Mouse (Mus musculus) adrenal gland, postnatal 36 days (tissue): ENCODE data around the gene Astn2. TPM values are rescaled to one million over a fixed set of nuclear protein-coding genes. Genes with fewer than 3 reads are reported as not detected.

Source experiments
- DNase-seq, 2 experiments: peaks; one replicate each; pipeline ENCODE4 v3.0.0; 2021; ENCODE audit warnings: mixed read lengths in 1 of 2
- total RNA-seq, 2 experiments: library from RNA; stranded (reverse); gene quantifications; 2 replicates each; pipeline ENCODE4 v1.2.3; 2021

The Astn2 gene
- total RNA-seq, 2 experiments from 2014 or later: 1.6 to 1.7 TPM

DNA sequence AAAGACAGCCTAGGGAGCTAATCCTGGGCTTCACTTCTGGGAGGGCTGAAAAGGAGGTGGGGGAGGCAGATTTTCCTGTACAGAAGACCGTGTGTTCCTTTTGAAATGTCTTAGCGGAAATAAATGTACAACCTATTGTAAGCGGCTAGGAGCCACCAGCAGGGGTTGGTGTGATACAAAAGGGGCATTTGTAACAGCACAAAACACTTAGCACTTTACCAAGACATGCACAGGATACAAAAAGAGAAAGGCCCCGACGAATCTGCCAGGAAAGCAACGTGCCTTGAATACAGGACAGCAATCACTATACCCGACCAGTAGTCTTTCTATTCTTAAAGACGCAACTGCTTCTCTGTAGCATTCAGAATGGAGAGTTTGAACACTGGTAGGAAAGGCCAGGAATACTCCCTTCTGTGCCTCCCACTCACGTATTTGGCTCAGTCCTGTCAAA lies 564.8 kb downstream of the Astn2 start:
- DNase-seq: no peak

DNA sequence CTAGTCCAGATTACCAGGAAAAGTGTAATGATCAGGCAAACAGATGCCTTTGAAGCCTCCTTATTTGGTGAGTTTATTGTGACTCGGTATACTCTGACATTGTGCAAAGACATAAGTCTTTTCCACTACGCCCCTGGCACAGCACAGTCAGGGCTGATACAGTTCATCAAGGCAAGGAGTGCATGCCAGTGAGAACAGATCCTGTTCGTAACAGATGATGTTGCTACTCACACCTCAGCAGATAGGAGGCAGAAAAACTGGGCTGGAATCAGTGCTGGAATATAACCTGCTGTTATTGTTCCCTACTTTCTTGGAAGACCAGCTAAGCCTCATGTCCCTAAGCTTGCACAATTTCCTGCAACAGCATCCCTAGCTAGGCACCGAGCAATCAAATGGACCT lies 565.6 kb downstream of the Astn2 start:
- no peak for DNase-seq

DNA sequence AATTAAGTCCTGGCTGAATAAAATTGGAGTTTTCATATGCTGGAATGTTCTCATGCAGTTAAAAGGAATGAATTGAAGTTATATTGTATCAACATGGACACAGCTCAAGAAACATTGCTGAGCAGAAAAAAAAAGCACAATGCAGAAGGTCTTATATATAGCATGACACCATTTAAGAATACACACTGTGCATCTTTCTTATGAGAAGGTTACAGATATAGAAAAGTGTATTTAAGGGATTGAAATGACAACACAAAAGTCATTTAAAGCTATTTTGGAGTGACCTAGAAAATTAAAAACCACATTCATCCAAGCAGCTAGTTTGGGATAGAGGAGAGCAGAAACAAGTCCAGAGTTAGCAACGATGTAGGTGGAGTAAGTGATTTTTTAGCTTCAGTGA lies 571.4 kb downstream of the Astn2 start:
- DNase-seq: no peak

DNA sequence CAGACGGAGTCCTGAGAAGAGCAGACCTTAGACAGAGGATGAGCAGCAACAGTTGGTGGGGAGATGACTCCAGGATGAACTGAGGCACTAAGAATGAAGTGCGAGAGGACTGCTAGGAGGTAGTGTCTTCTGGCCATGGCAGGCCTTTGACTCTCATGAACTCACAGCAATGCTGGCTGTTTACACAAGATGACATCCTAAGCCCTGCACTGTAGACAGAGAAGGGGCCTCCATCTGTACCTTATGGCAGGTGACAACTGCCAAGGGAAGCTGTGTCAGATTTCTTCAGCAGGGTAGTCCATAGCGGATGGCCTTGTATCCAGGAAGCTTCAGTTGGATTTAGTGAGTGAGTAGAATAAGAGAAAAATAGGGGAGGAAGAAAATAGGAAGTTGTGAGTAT lies 572.5 kb downstream of the Astn2 start:
- DNase-seq: no peak

DNA sequence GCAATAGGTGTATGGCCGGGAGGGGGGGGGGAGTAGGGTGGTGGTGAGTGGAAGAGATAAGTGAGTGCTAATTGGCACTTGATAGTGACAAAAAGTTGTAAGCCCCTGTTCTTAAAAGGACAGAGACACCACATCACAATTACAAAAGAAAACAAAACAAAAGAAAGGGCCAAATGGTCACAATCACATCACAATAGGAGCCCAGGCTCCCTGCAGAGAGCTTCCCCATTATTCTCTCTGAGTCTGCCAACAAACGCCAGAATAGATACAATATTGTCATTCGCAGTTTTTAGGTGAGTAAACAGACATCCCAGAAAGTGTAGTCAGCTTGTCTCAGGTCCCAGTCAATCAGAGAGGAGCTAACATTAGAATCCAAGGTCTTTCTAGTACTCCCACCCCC lies 573.9 kb downstream of the Astn2 start:
- no peak for DNase-seq

DNA sequence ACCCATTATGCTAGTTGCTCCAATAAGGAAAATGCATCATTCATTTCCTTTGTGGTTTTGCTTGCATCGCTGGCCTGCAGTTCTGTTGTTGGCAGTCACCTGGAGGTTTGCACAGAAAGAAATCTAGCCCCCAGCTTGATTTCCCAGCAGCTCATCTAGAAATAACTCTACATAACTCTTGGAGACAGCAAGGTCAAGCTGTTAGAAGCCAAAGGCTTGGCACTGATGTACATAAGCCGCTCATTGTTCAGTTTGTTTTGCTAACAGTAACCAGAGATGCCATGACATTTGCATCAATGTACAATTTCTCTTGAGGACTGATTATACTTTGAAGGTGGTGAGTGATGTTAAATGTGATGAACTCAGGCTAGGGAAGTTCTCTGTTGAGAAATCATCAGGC lies 583.3 kb downstream of the Astn2 start:
- no peak for DNase-seq

DNA sequence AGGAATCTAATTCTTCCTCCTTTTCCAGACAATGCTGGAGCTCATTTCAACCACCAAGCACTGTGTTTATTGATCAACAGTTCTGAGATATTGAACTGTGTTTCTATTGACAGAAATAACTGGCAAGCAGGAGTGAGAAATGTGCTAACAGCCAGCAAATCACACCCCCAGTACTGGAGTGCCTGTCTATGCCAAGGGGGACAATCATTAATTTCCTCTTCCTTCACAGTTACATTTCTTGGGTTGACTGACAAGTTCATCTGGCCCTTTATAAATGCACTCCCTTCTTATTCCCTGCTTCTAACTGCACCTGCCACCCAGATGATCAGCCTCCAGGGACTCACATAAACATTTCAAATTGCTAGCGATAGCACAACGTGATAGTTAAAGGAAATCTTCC lies 584.2 kb downstream of the Astn2 start:
- DNase-seq: no peak

DNA sequence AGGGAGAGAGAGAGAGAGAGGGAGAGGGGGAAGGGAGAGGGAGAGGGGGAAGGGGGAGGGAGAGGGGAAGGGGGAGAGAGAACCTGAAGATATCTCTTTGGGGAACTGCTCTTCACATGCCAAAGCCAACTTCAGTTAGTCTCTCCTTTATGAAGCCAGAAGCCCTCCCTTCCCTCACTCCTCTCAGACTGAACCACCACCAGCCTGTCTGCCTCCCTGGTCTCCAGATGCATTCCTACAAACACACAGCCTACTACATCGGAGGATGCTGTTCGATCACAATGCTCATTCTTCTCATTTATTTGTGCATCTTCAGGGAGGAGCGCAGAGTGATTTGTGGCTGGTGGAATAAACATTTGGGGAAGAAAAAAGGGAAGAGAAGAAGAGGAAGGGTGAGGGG lies 584.6 kb downstream of the Astn2 start:
- DNase-seq: no peak

DNA sequence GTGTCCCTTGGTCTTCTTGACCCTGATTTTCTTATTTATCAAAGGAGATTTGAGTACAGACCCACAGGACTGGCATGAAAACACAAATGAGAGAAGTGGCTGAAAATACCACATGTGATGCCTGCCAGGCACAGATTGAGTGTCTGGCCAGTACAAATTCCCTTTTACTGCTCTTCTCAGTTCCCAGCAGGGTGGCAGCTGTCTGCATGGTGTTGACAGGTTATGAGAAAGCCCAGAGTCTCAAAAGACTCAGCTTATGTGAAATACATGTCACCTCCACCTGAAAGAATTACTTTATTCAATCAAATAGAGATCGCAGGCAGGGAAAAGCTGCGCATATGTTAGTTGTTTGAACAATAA lies 590.3 kb downstream of the Astn2 start:
- DNase-seq: no peak

DNA sequence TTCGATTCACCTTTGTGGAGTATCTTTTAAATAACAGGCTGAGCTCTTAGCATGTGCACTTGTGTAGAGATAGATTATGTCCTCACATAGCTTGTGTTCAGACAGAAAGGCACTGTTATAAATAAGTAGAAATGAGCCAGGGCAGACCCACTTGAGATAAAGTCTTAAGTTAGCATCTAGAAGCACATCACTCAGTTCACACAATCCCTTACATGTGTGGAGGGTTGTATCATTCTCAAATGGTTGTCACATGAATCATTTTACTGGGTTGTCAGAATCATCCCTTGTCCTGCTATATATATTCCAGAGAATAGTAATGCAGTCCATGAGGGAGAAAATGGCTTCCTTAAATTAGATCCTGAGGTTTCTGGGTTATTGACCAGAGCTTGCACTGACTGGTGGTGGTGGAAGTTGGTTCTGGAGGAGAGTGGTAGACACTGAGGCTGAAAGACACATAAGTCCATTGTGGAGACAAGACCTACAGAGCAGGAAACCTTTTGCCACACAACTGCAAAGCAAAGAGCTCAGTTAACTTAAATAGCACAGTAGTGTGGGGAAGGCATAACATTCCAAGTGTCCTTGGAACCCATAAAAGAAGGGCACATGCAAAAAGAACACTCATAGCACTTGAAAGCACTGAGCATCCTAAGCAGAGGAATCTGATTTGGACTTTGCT lies 590.8 kb downstream of the Astn2 start:
- DNase-seq: no peak

DNA sequence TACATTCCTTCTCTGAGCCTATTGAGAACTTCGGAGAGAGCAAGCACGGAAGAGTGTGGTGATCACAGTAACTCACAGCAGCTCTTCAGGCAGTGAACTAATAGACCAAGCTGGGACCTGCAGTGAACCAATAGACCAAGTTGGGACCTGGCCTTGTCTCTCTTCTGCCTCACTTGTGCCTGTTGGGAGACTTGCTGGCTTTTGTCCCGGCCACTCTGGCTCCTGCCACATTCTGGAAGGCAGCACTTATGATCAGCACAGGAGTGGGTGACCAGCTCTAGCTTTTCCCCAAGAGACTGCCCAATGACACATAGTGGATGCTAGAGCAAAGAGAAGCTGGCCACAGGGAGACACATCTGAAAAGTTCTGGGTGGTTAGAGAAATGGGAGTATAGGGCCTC lies 597.1 kb downstream of the Astn2 start:
- no peak for DNase-seq

DNA sequence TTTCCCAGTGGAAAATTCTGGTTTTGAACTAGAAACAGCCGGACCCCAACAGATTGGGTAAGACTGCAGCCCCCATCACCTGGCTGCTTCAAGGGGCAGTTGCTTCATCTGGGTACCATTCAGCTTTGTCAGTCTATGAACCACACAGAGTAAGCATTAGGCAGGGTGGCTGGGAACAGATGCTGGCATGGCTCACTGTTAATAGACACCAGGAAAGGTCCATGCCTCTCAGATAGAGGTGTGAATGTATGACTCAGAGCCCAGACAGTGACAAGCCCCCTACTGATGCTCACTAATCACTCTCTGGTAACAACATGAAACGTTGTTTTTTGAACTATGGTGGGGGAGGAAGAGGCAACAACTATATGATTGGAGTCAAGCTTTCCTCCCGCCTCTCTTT lies 603.2 kb downstream of the Astn2 start:
- DNase-seq: no peak

DNA sequence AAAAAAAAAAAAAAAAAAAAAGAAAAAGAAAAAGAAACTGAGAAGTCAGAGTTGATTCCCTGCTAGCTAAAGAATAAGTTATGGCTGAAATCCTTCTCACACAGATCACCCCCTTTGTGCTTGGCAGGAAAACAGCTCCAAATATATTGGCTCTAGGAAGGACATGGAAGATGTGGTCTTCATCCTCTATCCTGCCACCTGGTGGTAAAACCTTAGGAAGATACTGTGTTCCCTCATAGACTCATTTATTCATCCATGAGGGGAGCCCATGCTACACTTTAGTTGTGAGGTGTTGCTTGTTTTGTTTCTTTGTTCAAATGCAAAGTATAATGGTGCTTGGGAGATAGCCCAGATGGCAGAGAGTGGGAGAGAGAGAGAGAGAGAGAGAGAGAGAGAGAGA lies 613.4 kb downstream of the Astn2 start:
- no peak for DNase-seq

DNA sequence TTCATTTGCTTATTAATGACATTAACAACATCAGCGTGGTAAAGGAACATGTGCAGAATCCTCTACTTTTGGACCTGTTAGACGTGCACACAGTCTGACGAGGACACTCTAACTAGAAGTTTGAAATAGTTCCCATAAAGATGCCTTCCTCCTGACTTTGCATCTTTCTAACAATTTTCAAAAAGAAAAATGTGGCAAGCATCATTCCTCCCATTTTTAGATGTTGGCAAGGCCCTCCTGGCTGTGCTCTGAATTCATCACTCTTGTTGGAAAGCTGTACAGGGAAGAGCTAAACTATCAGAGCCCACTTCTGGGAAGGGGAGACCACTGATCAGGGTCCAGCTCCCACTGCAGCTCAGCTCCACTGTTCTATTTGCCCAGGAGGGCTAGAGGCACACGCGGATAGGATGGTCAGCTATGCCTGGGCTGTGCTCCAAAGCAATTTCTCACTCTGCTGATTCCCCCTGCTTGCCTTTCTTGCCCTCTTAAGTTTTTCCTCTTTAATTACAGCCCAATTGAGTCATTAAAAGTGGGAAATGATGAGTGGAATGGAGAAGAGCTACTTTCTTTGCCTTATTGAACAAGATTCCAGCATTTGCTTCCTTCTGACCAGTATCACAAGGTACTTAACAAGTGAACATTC lies 630.9 kb downstream of the Astn2 start:
- no peak for DNase-seq

DNA sequence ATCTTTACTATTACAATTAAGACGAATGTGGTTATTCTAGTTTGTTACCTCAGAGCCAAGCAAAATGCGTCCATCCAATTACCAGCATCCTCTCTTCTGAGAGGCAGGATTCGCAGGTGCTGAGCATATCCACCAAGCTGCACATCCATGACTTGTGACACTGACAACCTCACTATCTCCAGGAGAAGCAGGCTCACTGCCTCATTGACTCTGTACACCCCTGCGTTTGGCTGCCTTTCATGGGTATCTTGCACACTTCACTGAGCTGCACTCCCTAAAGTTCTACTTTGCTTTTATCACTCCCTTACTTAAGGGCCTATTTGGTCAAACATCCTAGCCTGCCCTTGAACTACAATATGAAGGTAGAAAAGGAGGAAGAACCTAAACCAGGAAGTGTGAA lies 633.5 kb downstream of the Astn2 start:
- DNase-seq: no peak

DNA sequence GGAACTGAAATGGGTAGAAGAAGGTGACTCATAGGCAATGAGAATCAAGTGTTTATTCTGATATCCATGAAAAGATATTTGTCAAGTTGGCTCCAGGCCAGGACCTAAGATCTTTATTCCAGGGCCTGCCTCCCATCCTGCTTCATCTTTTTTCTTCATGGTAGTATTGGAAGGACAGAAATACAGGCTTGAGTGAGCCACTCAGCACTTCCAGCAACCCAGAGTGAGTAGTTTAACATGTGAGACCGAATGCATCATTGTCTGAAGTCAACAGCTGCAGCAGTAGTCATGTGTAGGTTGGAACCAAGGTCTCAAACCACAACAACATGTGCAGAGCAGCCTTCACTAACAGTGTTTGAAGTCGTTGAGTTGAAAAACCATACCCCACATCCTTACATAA lies 636.5 kb downstream of the Astn2 start:
- DNase-seq: no peak

DNA sequence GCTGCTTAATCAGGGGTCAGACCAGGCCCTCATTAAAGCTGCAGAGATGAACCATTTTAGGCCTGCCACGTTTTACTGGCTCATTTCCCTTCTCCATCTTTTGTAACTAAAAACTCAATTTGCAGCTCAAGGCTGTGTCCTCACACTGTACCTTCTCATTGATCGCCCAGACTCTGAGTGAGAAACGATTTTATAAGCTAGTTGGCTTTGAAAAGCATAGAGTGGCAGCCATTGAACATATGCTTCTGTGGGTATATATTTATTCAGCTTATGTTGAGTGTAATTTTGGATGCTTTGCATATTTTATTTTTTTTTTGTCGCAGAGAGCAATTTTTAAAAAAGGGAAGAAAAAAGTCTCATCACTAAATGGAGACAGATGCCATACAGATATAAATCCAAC lies 637.0 kb downstream of the Astn2 start:
- no peak for DNase-seq

DNA sequence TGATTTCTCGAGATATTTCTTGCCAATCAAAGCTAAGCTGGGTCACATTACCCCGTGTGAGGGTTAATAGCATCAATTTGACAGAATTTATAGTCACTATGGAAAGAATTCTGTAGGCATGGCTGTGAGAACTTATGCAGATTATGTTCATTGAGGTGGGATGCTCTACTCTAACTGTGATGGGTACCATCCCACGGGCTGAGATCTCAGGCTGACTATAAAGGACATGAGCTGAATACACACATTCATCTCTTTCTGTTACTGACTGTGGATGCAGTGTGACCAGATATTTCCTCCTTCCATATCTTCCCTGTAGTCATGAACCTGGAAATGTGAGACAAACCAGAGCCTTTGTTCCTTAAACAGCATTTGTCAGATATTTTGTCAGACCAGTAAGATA lies 639.1 kb downstream of the Astn2 start:
- no peak for DNase-seq

DNA sequence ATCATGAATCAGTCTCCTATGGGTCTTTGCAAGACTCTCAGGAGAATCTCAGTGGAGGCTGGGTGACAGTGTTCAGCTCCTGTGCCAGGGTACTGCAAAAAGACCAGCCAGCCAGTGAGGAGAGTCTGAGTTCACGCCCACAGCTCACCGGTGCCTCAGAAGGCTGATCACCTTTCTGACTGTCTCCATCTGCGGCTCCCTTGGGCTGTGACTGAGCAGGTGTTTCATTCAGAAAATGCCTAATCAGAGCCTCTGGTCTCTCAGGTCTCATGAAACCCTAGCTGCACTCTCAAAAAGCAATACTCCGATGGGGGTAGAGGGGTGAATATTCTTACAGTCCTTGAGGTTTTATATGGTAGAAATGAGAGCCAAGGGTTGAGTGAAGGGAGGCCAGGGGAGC lies 640.1 kb downstream of the Astn2 start:
- no peak for DNase-seq

DNA sequence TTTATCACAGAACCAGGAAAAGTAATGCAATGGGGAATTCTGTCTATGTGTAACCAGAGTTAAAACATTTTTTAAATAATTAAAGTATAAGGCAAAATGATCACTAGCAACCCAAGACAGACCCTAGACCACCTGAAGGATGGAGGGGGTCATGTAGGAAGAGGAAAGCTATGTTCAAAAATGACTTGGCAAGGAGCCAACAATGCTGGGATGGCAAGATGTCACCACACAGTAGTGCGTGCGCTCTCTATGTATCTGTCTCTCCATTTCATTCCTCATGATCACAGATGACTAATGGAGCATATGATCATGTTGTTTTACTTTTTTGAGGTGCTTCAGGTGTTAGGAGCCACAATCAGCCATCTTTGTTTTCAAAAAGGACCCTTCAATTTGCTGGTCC lies 640.6 kb downstream of the Astn2 start:
- no peak for DNase-seq

DNA sequence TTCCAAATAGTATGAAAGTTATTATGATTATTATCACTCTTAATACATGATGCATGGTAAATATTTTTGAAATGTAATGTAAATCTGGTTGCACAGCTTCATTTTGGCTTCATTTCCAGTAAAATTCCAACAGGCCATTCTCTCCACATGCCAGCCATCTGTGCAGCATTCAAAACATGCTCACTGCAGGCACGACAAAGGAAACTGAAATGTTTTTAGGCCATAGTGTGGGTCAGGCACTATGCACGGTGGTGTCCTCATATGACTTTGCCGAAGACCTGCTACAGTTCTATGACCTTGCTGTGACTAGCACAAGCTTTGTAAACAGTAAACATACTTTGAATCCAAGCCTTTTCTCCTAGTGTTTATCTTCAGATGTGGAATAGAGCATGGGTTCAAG lies 642.3 kb downstream of the Astn2 start:
- DNase-seq: no peak

DNA sequence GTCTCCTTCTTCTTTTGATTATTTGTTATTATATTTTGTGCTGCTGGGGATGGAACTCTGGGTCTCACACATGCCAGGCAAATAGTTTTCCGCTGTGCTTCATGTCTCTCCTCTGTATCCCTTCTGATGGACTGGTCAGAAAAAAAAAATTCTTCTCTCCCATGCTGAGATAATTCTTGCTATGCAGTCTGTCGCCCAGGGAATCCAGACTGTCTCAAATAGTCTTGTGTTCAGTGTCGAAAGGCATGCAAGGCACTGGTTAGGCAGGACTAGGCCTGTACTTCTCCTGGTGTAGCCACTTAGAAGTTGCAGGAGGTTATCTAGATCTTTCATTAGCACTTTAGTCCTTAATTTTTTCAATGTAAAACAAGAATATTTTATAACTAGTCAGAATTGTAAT lies 642.8 kb downstream of the Astn2 start:
- DNase-seq: no peak

DNA sequence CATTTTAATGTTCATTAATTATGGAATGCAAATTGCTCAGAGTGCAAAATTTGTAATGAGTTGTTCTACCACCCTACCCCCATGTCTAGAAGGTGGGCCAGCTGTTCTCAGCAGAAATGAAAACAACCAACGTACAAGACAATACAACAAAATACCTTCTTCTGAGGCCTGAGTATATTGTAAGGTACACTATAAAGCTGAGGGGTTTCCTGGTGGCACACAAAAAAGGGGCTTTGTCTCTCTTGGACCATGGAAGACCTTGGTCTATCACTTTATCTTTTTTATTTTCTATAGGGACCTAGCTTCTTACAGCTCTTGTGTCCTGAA lies 645.6 kb downstream of the Astn2 start:
- no peak for DNase-seq

DNA sequence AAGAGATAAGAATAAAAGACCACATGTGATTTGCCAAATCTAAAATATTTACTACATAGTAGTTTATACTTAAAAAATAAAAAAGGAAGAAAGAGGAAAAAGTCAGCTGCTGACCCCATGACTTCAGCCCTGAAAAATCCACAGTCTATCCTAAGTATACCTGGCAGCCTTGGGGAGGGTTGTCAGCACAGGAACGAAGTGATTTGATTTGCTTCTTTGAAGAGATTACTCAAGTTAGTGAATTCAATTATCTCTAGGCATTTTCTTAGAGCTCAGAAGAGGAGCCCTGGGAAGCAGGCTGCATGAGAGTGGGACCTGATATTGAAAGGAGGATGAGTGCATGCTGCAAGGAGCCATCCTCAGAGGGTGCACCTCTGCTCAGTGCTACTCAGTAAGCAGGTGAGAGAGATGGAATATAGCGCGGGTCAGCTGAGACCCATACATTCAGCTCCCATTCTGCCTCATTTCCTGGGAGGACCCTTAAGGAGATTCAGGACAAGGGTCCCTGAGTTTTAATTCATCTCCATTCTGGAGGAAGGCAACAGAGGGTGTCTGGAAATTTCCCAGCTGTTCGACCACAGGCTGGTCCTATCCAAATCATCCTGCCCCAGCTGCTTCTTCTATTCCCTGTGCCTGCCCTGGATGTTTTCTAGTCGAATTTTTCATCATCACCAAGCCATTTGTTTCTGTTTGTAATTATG lies 646.1 kb downstream of the Astn2 start:
- no peak for DNase-seq
